Mouse (Mus musculus): ENCODE measurements at regions not wholly inside any gene's neighbourhood (a gene's known extent, or its start where the extent isn't known, plus 50 kb on each side); places are given as distances from the start of the nearest gene placed in this dataset.

GRCm38 (mm10) chr16:93353971-93354370 is 249.9 kb downstream of the Setd4 start:
- Histone ChIP-seq H3K9ac (ENCODE audit: low read depth, low read length) (no peak overlapping the region), H3K4me1 (ENCODE audit: control insufficient read depth, low read depth, low read length) (no peaks in the 10 kb centered on the region), H3K27ac (ENCODE audit: low read length) (no peak overlapping the region), H3K4me3 (ENCODE audit: low read depth, low read length) (no peak overlapping the region), H3K4me2 (ENCODE audit: low read depth, low read length) (no peak overlapping the region), H3K9me3 (replicated peaks; ENCODE audit: control insufficient read depth, low read length) (no peaks in the 10 kb centered on the region), H3K27me3 (ENCODE audit: control insufficient read depth, insufficient read depth, low read depth, low read length) (no peaks in the 10 kb centered on the region), H3K36me3 (ENCODE audit: control insufficient read depth, insufficient read depth) (no peaks in the 10 kb centered on the region)
- ATAC-seq (ENCODE audit: low read depth) = no peak
- WGBS (ENCODE audit: insufficient replicate concordance) = 59% methylated on average over 6 of the region's 6 CpGs

DNA sequence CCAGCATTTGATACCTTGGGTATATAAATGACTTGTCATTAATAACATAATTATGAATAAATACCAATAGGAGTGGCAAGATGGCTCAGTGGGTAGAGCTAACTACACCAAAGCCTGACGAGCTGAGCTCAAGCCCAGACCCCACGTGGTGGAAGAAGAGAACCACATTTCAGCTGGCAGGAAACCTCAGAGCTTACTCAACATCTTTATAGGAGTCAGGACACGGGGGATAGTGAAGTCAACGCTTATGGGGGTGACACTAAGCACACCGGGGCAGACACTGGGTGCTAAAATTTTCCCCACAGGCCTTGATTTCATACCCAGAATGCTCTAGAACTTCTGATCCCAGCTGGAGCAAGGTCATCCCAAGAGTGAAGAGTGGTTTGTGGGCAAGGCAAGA is 259.3 kb downstream of the Setd4 start:
- no peak overlapping the region for H3K4me3 ChIP-seq (ENCODE audit: low read depth, low read length)
- no peaks in the 10 kb centered on the region for H3K9me3 ChIP-seq (replicated peaks; ENCODE audit: control insufficient read depth, low read length)
- ATAC-seq (ENCODE audit: low read depth) = no peak
- H3K4me2 ChIP-seq (ENCODE audit: low read depth, low read length) = no peak overlapping the region
- no peaks in the 10 kb centered on the region for H3K36me3 ChIP-seq (ENCODE audit: control insufficient read depth, insufficient read depth)
- no peak overlapping the region for H3K27ac ChIP-seq (ENCODE audit: low read length)
- no peak overlapping the region for H3K9ac ChIP-seq (ENCODE audit: low read depth, low read length)
- H3K4me1 ChIP-seq (ENCODE audit: control insufficient read depth, low read depth, low read length) = no peaks in the 10 kb centered on the region
- no peaks in the 10 kb centered on the region for H3K27me3 ChIP-seq (ENCODE audit: control insufficient read depth, insufficient read depth, low read depth, low read length)
- WGBS (ENCODE audit: insufficient replicate concordance) = 19% methylated on average over 5 of the region's 5 CpGs

DNA sequence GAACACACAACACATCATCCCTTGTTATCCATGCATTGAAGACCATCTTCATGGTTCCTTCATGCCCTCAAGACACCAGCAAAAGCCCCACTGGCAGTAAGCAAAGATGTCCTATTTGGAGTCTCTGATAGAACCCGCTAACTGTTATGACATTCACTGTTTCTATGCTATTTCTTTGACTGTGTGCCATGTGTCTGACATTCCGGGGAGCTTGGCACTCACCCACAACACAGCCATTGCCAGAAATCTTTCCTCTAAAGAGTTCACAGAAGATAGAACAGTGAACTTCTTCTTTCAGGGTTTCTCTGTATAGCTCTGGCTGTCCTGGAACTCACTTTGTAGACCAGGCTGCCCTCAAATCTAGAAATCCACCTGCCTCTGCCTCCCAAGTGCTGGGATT is 261.2 kb downstream of the Setd4 start:
- Histone ChIP-seq H3K4me3 (ENCODE audit: low read depth, low read length) (no peak overlapping the region), H3K9ac (ENCODE audit: low read depth, low read length) (no peak overlapping the region), H3K27me3 (ENCODE audit: control insufficient read depth, insufficient read depth, low read depth, low read length) (no peaks in the 10 kb centered on the region), H3K36me3 (ENCODE audit: control insufficient read depth, insufficient read depth) (no peaks in the 10 kb centered on the region), H3K4me1 (ENCODE audit: control insufficient read depth, low read depth, low read length) (no peaks in the 10 kb centered on the region), H3K27ac (ENCODE audit: low read length) (no peak overlapping the region), H3K9me3 (replicated peaks; ENCODE audit: control insufficient read depth, low read length) (no peaks in the 10 kb centered on the region), H3K4me2 (ENCODE audit: low read depth, low read length) (no peak overlapping the region)
- no peak for ATAC-seq (ENCODE audit: low read depth)
- 69% methylated on average over 2 of the region's 2 CpGs for WGBS (ENCODE audit: insufficient replicate concordance)

- H3K9me3 ChIP-seq (replicated peaks; ENCODE audit: control insufficient read depth, low read length) = no peaks in the 10 kb centered on the region
- H3K4me2 ChIP-seq (ENCODE audit: low read depth, low read length) = no peak overlapping the region
- no peak overlapping the region for H3K9ac ChIP-seq (ENCODE audit: low read depth, low read length)
- WGBS (ENCODE audit: insufficient replicate concordance) = 56% methylated on average over 2 of the region's 2 CpGs
- no peaks in the 10 kb centered on the region for H3K36me3 ChIP-seq (ENCODE audit: control insufficient read depth, insufficient read depth)
- no peak overlapping the region for H3K4me3 ChIP-seq (ENCODE audit: low read depth, low read length)
- no peak for ATAC-seq (ENCODE audit: low read depth)
- H3K27ac ChIP-seq (ENCODE audit: low read length) = no peak overlapping the region
- no peaks in the 10 kb centered on the region for H3K4me1 ChIP-seq (ENCODE audit: control insufficient read depth, low read depth, low read length)
- no peaks in the 10 kb centered on the region for H3K27me3 ChIP-seq (ENCODE audit: control insufficient read depth, insufficient read depth, low read depth, low read length)
Observed at GRCm38 (mm10) chr16:93341791-93342190, 262.1 kb downstream of the Setd4 start.

DNA sequence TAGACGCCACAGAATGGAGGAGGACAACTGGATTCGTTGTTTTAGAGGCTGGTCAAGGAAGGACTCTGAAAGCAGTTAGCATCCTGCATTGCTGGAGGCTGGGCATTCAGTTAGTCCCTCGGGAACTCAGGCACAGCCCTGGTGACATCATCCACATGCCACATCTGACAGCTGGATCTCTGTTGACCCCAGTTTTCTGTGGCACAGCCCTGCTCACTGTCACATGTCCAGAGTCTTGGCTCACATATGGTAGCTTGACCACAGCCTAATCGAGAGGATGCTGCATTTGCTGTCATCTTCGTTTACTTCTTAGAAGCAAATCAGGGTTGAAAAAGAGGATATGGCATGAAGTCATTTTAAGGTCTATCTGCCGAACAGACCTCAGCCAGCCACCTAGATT is 265.1 kb downstream of the Setd4 start:
- Histone ChIP-seq H3K27me3 (ENCODE audit: control insufficient read depth, insufficient read depth, low read depth, low read length) (no peaks in the 10 kb centered on the region), H3K9me3 (replicated peaks; ENCODE audit: control insufficient read depth, low read length) (no peaks in the 10 kb centered on the region), H3K27ac (ENCODE audit: low read length) (no peak overlapping the region), H3K9ac (ENCODE audit: low read depth, low read length) (no peak overlapping the region), H3K4me1 (ENCODE audit: control insufficient read depth, low read depth, low read length) (no peaks in the 10 kb centered on the region), H3K4me3 (ENCODE audit: low read depth, low read length) (no peak overlapping the region), H3K4me2 (ENCODE audit: low read depth, low read length) (no peak overlapping the region), H3K36me3 (ENCODE audit: control insufficient read depth, insufficient read depth) (no peaks in the 10 kb centered on the region)
- ATAC-seq (ENCODE audit: low read depth) = no peak
- WGBS (ENCODE audit: insufficient replicate concordance) = 52% methylated on average over 6 of the region's 6 CpGs

DNA sequence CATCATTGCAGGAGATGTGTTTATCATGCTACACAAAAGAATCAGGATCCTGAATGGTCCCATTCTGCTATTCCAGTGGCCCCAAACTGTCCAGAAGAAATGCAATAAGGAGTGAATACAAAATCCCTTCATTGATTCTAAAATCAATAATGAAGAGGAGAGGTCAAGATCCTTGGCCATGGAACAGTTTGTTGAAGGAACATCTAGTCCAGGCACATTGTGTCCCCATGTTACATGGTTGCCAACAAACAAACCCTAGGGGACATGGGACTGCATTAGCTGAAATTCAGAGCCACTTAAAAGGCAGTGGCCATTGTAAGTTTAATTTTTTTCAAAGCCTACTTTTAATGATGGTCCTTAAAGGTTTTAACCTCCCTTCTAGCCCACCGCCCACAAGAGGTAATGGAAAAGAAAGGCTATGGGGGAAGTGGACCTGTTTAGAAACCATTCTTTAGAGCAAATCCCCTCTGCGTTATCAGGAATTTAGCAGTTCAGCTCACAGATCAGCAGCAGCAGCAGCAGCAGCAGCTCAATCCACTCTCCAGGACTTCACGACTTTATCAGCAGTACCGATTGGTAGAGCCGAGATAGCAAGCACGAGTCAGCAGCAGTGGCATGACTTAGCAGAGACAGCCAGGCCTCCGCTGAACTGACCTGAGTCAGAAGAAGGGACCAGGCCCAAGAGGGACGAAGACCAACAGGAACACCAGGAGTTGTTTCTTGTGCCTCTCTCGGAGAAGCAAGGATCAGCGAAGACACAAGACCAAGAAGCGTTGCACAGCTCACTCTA is 268.3 kb downstream of the Setd4 start:
- Histone ChIP-seq H3K36me3 (ENCODE audit: control insufficient read depth, insufficient read depth) (no peaks in the 10 kb centered on the region), H3K4me2 (ENCODE audit: low read depth, low read length) (no peak overlapping the region), H3K4me3 (ENCODE audit: low read depth, low read length) (no peak overlapping the region), H3K27me3 (ENCODE audit: control insufficient read depth, insufficient read depth, low read depth, low read length) (no peaks in the 10 kb centered on the region), H3K9me3 (replicated peaks; ENCODE audit: control insufficient read depth, low read length) (no peaks in the 10 kb centered on the region), H3K9ac (ENCODE audit: low read depth, low read length) (no peak overlapping the region), H3K4me1 (ENCODE audit: control insufficient read depth, low read depth, low read length) (no peaks in the 10 kb centered on the region), H3K27ac (ENCODE audit: low read length) (no peak overlapping the region)
- ATAC-seq (ENCODE audit: low read depth) = peak; percentile 78
- WGBS (ENCODE audit: insufficient replicate concordance) = 40% methylated on average over 11 of the region's 11 CpGs

DNA sequence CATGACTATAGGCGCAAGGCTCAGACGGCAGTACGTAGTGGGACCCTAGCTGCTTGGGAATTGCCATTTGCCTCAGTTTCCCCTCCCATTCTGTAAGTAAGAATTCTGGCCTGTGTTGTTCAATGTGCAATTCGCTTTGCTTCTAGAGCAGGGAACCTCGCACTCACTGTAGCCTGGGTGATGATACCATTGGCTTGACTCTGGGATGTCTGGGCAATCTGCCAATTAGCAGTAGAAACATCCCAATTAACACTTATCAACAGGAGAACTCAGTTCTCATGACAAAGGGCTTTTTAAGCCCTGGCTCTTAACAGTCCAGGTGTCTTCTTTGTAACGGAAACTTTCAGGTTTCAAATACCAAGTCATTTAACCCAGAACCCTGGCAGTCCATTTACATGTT is 270.2 kb downstream of the Setd4 start:
- Histone ChIP-seq H3K9me3 (replicated peaks; ENCODE audit: control insufficient read depth, low read length) (no peaks in the 10 kb centered on the region), H3K4me3 (ENCODE audit: low read depth, low read length) (no peak overlapping the region), H3K36me3 (ENCODE audit: control insufficient read depth, insufficient read depth) (no peaks in the 10 kb centered on the region), H3K9ac (ENCODE audit: low read depth, low read length) (no peak overlapping the region), H3K27ac (ENCODE audit: low read length) (no peak overlapping the region), H3K4me2 (ENCODE audit: low read depth, low read length) (no peak overlapping the region), H3K4me1 (ENCODE audit: control insufficient read depth, low read depth, low read length) (no peaks in the 10 kb centered on the region), H3K27me3 (ENCODE audit: control insufficient read depth, insufficient read depth, low read depth, low read length) (no peaks in the 10 kb centered on the region)
- 72% methylated on average over 6 of the region's 6 CpGs for WGBS (ENCODE audit: insufficient replicate concordance)
- ATAC-seq (ENCODE audit: low read depth) = no peak

GRCm38 (mm10) chr16:93328680-93329395 is 275.0 kb downstream of the Setd4 start:
- Histone ChIP-seq H3K9me3 (replicated peaks; ENCODE audit: control insufficient read depth, low read length) (0 out of 2 replicates have a peak, but pooled peaks cover 2% of the 10 kb centered on the region), H3K27ac (ENCODE audit: low read length) (no peak overlapping the region), H3K27me3 (ENCODE audit: control insufficient read depth, insufficient read depth, low read depth, low read length) (no peaks in the 10 kb centered on the region), H3K9ac (ENCODE audit: low read depth, low read length) (no peak overlapping the region), H3K4me3 (ENCODE audit: low read depth, low read length) (no peak overlapping the region), H3K36me3 (ENCODE audit: control insufficient read depth, insufficient read depth) (no peaks in the 10 kb centered on the region), H3K4me2 (ENCODE audit: low read depth, low read length) (no peak overlapping the region), H3K4me1 (ENCODE audit: control insufficient read depth, low read depth, low read length) (no peaks in the 10 kb centered on the region)
- ATAC-seq (ENCODE audit: low read depth) = no peak
- 32% methylated on average over 13 of the region's 13 CpGs for WGBS (ENCODE audit: insufficient replicate concordance)

- no peaks in the 10 kb centered on the region for H3K36me3 ChIP-seq (ENCODE audit: control insufficient read depth, insufficient read depth)
- no peak overlapping the region for H3K27ac ChIP-seq (ENCODE audit: low read length)
- no peak for ATAC-seq (ENCODE audit: low read depth)
- H3K4me3 ChIP-seq (ENCODE audit: low read depth, low read length) = no peak overlapping the region
- H3K27me3 ChIP-seq (ENCODE audit: control insufficient read depth, insufficient read depth, low read depth, low read length) = no peaks in the 10 kb centered on the region
- no peaks in the 10 kb centered on the region for H3K4me1 ChIP-seq (ENCODE audit: control insufficient read depth, low read depth, low read length)
- no peak overlapping the region for H3K4me2 ChIP-seq (ENCODE audit: low read depth, low read length)
- WGBS (ENCODE audit: insufficient replicate concordance) = 57% methylated on average over 5 of the region's 5 CpGs
- 0 out of 2 replicates have a peak, but pooled peaks cover 2% of the 10 kb centered on the region for H3K9me3 ChIP-seq (replicated peaks; ENCODE audit: control insufficient read depth, low read length)
- no peak overlapping the region for H3K9ac ChIP-seq (ENCODE audit: low read depth, low read length)
Observed at GRCm38 (mm10) chr16:93324911-93325310, 279.0 kb downstream of the Setd4 start.
